Mouse (Mus musculus): Measurements from ENCODE around the gene Atf6b.

DNA sequence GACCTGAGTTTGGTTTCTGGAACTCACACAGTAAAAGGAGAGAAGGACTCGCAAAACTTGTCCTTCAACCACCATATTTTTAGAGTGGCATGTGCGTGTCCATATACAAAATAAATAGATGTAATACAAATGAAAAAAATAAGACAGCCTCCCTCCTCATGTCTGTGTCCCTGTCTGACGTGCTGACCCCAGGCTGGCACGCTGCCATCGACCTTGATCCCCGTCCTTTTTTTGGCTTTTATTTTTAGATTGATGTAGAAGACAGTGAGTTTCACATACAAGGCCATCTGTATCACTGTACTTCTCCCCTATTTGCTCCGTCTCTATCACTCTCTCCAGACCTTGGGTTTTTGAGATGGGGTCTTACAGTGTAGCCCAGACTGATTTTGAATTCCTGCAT, 17.5 kb downstream of the Atf6b start:
- TF ChIP-seq CTCF (IDR thresholded peaks at IDR 0.05; ENCODE audit: control insufficient read depth, insufficient read depth, insufficient read length) = no peak
- no peak for TF ChIP-seq MYOG (IDR thresholded peaks at IDR 0.05; ENCODE audit: control insufficient read depth, extremely low read depth, insufficient read length)
- TF ChIP-seq MAX (IDR thresholded peaks at IDR 0.05) = no peak
- no peak for TF ChIP-seq USF1 (IDR thresholded peaks at IDR 0.05; ENCODE audit: low read depth)
- TF ChIP-seq CEBPB (IDR thresholded peaks at IDR 0.05; ENCODE audit: low read depth) = no peak
- TF ChIP-seq FOSL1 (IDR thresholded peaks at IDR 0.05; ENCODE audit: insufficient read depth, low read length, poor library complexity, severe bottlenecking) = no peak
- no peak for TF ChIP-seq MYOD1 (IDR thresholded peaks at IDR 0.05; ENCODE audit: control insufficient read depth, insufficient read length, low read depth)
